Mouse (Mus musculus) liver, postnatal 0 days (tissue): ENCODE measurements at regions not wholly inside any gene's neighbourhood (a gene's known extent, or its start where the extent isn't known, plus 50 kb on each side); places are given as distances from the start of the nearest gene placed in this dataset.

Source experiments
- ATAC-seq: fragments of 200-750 bp; cut with Nextera tagmentation; 2 replicates; pipeline ENCODE4 v1.8.0; 2017; ENCODE audit warnings: mild to moderate bottlenecking, moderate library complexity
- DNase-seq: peaks from one replicate; pipeline ENCODE4 v3.0.0-alpha.2; 2016
- H3K27ac ChIP-seq: fragments of 300-500 bp; sonication (generic); 2 replicates; pipeline ENCODE4 v1.5.1; 2014; ENCODE audit warnings: antibody characterized with exemption, moderate library complexity, mild to moderate bottlenecking, low read depth
- H3K27me3 ChIP-seq: fragments of 300-500 bp; sonication (generic); 2 replicates; pipeline ENCODE4 v1.6.1; 2014; ENCODE audit warnings: low read length, control low read depth, mixed read lengths; ENCODE audit not compliant: insufficient read depth
- H3K36me3 ChIP-seq: fragments of 300-500 bp; sonication (generic); replicated peaks from 2 replicates; pipeline ENCODE4 v1.6.1; 2014; ENCODE audit warnings: mild to moderate bottlenecking, control low read depth, low read length, moderate library complexity, mixed read lengths; ENCODE audit not compliant: insufficient read depth
- H3K4me1 ChIP-seq: fragments of 300-500 bp; sonication (generic); 2 replicates; pipeline ENCODE4 v1.6.1; 2014; ENCODE audit warnings: antibody characterized with exemption, mild to moderate bottlenecking, control low read depth; ENCODE audit not compliant: insufficient read depth
- H3K4me2 ChIP-seq: fragments of 300-500 bp; sonication (generic); 2 replicates; pipeline ENCODE4 v1.6.1; 2014; ENCODE audit warnings: low read depth, mild to moderate bottlenecking, low read length, moderate library complexity, mixed read lengths
- H3K4me3 ChIP-seq: fragments of 300-500 bp; sonication (generic); 2 replicates; pipeline ENCODE4 v1.5.1; 2014; ENCODE audit warnings: low read depth, low read length
- H3K9ac ChIP-seq: fragments of 300-500 bp; sonication (generic); replicated peaks from 2 replicates; pipeline ENCODE4 v1.6.1; 2014; ENCODE audit warnings: mild to moderate bottlenecking, moderate library complexity
- H3K9me3 ChIP-seq: fragments of 300-500 bp; sonication (generic); 2 replicates; pipeline ENCODE4 v1.6.1; 2016; ENCODE audit warnings: mild to moderate bottlenecking, control low read depth, low read length, mixed read lengths
- CTCF ChIP-seq: sonication (generic); IDR thresholded peaks from 2 replicates; pipeline ENCODE4 v1.5.1; 2016; ENCODE audit warnings: antibody characterized with exemption, low read depth
- EP300 ChIP-seq: IDR thresholded peaks from 2 replicates; pipeline ENCODE4 v1.6.1; 2016; ENCODE audit warnings: antibody characterized with exemption, low read depth, mild to moderate bottlenecking
- WGBS: fragments of 180-500 bp; shearing (Covaris S2); extraction: QIAGEN DNeasy Blood & Tissue Kit; methylation state at CpG from one replicate; pipeline ENCODE4 v1.1.7; 2014; ENCODE audit not compliant: insufficient replicate concordance; 5-methylcytosine and 5-hydroxymethylcytosine counted together

DNA sequence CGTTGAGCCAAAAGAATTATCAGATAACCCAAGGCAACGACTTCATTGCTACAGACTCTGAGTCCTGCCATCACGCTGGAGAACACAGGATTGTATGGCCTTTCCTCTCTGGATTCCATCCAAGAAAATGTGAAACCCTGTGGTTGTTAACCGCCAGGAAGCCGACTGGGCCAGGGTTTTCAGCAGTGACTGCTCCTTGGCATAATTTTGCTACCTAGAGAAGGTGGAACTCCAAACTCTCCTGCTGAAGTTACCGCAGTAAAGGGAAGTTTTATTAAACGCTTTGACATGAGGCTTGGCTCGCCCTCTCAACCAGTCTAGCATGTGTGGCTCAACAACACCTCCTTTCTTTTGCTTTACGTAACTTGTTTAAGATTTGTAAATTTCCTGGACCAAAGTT lies 116.9 kb downstream of the Wif1 start:
- H3K9me3 ChIP-seq, result no peaks in the 10 kb centered on the region
- H3K4me3 ChIP-seq, result no peak overlapping the region
- TF ChIP-seq CTCF (no peak), EP300 (no peak)
- ATAC-seq (no peak), DNase-seq (no peak)
- H3K27me3 ChIP-seq, result no peaks in the 10 kb centered on the region
- H3K27ac ChIP-seq, result no peak overlapping the region
- no peaks in the 10 kb centered on the region for H3K4me1 ChIP-seq
- no peak overlapping the region for H3K9ac ChIP-seq
- H3K36me3 ChIP-seq, result no peaks in the 10 kb centered on the region
- WGBS, result 68% methylated on average over 9 of the region's 9 CpGs
- no peak overlapping the region for H3K4me2 ChIP-seq

GRCm38 (mm10) chr10:121153625-121154024 lies 119.9 kb downstream of the Wif1 start:
- H3K4me2 ChIP-seq, result no peak overlapping the region
- DNase-seq, result no peak
- H3K4me1 ChIP-seq, result no peaks in the 10 kb centered on the region
- no peak for TF ChIP-seq EP300
- TF ChIP-seq CTCF, result no peak
- ATAC-seq, result no peak
- H3K9ac ChIP-seq, result no peak overlapping the region
- no peaks in the 10 kb centered on the region for H3K9me3 ChIP-seq
- no peaks in the 10 kb centered on the region for H3K36me3 ChIP-seq
- no peak overlapping the region for H3K4me3 ChIP-seq
- H3K27ac ChIP-seq, result no peak overlapping the region
- WGBS, result 55% methylated on average over 4 of the region's 4 CpGs
- H3K27me3 ChIP-seq, result no peaks in the 10 kb centered on the region

GRCm38 (mm10) chr10:121160499-121160898 lies 126.7 kb downstream of the Wif1 start:
- WGBS, result 62% methylated on average over 7 of the region's 7 CpGs
- Histone ChIP-seq H3K9ac (no peak overlapping the region), H3K4me1 (no peaks in the 10 kb centered on the region), H3K4me3 (no peak overlapping the region), H3K27me3 (no peaks in the 10 kb centered on the region), H3K9me3 (peaks cover 4% of the 10 kb centered on the region; the same call in 1 of the 2 replicates), H3K4me2 (no peak overlapping the region), H3K27ac (no peak overlapping the region), H3K36me3 (no peaks in the 10 kb centered on the region)
- TF ChIP-seq CTCF, result no peak
- no peak for TF ChIP-seq EP300
- ATAC-seq (no peak), DNase-seq (no peak)

GRCm38 (mm10) chr10:121161201-121161600 lies 127.4 kb downstream of the Wif1 start:
- Histone ChIP-seq H3K9me3 (peaks cover 4% of the 10 kb centered on the region; the same call in 1 of the 2 replicates), H3K4me3 (no peak overlapping the region), H3K27me3 (no peaks in the 10 kb centered on the region), H3K36me3 (no peaks in the 10 kb centered on the region), H3K9ac (no peak overlapping the region), H3K4me2 (no peak overlapping the region), H3K4me1 (no peaks in the 10 kb centered on the region), H3K27ac (no peak overlapping the region)
- TF ChIP-seq EP300, result no peak
- TF ChIP-seq CTCF, result no peak
- ATAC-seq (no peak), DNase-seq (no peak)
- WGBS, result 78% methylated on average over 11 of the region's 11 CpGs

- Histone ChIP-seq H3K36me3 (no peaks in the 10 kb centered on the region), H3K27me3 (no peaks in the 10 kb centered on the region), H3K9me3 (no peaks in the 10 kb centered on the region), H3K27ac (no peak overlapping the region), H3K4me1 (no peaks in the 10 kb centered on the region), H3K4me3 (no peak overlapping the region), H3K9ac (no peak overlapping the region), H3K4me2 (no peak overlapping the region)
- WGBS, result 87% methylated on average over 9 of the region's 9 CpGs
- no peak for DNase-seq
- TF ChIP-seq CTCF (no peak), EP300 (no peak)
- no peak for ATAC-seq
Measured at GRCm38 (mm10) chr10:121174022-121174421, 140.3 kb downstream of the Wif1 start.

- no peak for TF ChIP-seq EP300
- no peak for TF ChIP-seq CTCF
- DNase-seq (no peak), ATAC-seq (no peak)
- no peak overlapping the region for H3K9ac ChIP-seq
- no peaks in the 10 kb centered on the region for H3K4me1 ChIP-seq
- H3K36me3 ChIP-seq, result no peaks in the 10 kb centered on the region
- 62% methylated on average over 7 of the region's 7 CpGs for WGBS
- H3K27me3 ChIP-seq, result no peaks in the 10 kb centered on the region
- no peak overlapping the region for H3K4me2 ChIP-seq
- no peak overlapping the region for H3K27ac ChIP-seq
- H3K9me3 ChIP-seq, result no peaks in the 10 kb centered on the region
- H3K4me3 ChIP-seq, result no peak overlapping the region
Measured at GRCm38 (mm10) chr10:121189139-121189538, 155.4 kb downstream of the Wif1 start.

DNA sequence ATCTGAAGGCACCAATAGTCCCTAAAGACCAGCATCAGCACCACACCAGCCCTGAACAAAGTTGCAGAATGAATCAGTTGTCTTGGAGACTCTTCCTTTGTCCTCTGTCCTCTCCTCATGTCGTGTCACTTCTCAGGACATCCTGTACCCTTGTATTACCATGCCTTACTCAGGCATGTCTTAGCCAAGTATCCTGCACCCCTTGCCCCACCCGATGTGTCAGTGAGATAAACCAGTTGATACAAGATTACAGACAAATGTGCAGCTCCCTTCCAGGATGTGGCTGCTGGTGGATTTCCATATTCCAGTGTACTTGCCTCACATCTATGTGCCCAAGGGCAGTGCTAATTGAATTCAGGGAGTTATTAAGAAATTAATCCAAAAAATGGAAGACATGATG lies 151.8 kb downstream of the Tbc1d30 start:
- H3K4me2 ChIP-seq, result no peak overlapping the region
- H3K9ac ChIP-seq, result no peak overlapping the region
- no peak overlapping the region for H3K27ac ChIP-seq
- no peak overlapping the region for H3K4me3 ChIP-seq
- 64% methylated on average over 2 of the region's 2 CpGs for WGBS
- H3K4me1 ChIP-seq, result no peaks in the 10 kb centered on the region
- no peaks in the 10 kb centered on the region for H3K36me3 ChIP-seq
- no peaks in the 10 kb centered on the region for H3K9me3 ChIP-seq
- ATAC-seq, result no peak
- DNase-seq, result no peak
- no peak for TF ChIP-seq EP300
- TF ChIP-seq CTCF, result no peak
- H3K27me3 ChIP-seq, result no peaks in the 10 kb centered on the region
